Mouse (Mus musculus) thymus, adult 2 months (tissue): ENCODE measurements at regions not wholly inside any gene's neighbourhood (a gene's known extent, or its start where the extent isn't known, plus 50 kb on each side); places are given as distances from the start of the nearest gene placed in this dataset.

ENCODE experiments used
- DNase-seq: peaks from one replicate; pipeline ENCODE4 v3.0.0; 2021
- H3K27ac ChIP-seq: fragments of 200-500 bp; 2 replicates; pipeline ENCODE4 v1.5.1; 2012; ENCODE audit warnings: low read length, control low read depth; ENCODE audit not compliant: control insufficient read depth, insufficient read depth
- H3K27me3 ChIP-seq: fragments of 200-500 bp; 2 replicates; pipeline ENCODE4 v1.6.1; 2012; ENCODE audit warnings: mild to moderate bottlenecking, low read length, moderate library complexity, mixed read lengths; ENCODE audit not compliant: control insufficient read depth, insufficient read depth
- H3K36me3 ChIP-seq: fragments of 200-500 bp; 2 replicates; pipeline ENCODE4 v1.6.1; 2012; ENCODE audit warnings: mild to moderate bottlenecking, low read length, moderate library complexity; ENCODE audit not compliant: control insufficient read depth, insufficient read depth
- H3K4me1 ChIP-seq: fragments of 200-500 bp; replicated peaks from 2 replicates; pipeline ENCODE4 v1.6.1; 2012; ENCODE audit warnings: low read length; ENCODE audit not compliant: control insufficient read depth, insufficient read depth
- H3K4me3 ChIP-seq: fragments of 200-500 bp; 2 replicates; pipeline ENCODE4 v1.5.1; 2012; ENCODE audit warnings: mild to moderate bottlenecking, low read length, control low read depth, moderate library complexity; ENCODE audit not compliant: control insufficient read depth, insufficient read depth
- CTCF ChIP-seq: fragments of 200-500 bp; IDR thresholded peaks from 2 replicates; pipeline ENCODE4 v1.5.1; 2012; ENCODE audit warnings: mild to moderate bottlenecking, control low read depth, low read length, moderate library complexity, borderline replicate concordance; ENCODE audit not compliant: control insufficient read depth, poor library complexity, insufficient read depth; ENCODE audit errors: extremely low read depth
- POLR2A ChIP-seq: fragments of 200-500 bp; IDR thresholded peaks from 2 replicates; pipeline ENCODE4 v1.6.1; 2012; ENCODE audit warnings: mild to moderate bottlenecking, low read length, control low read depth, moderate library complexity; ENCODE audit not compliant: control insufficient read depth, poor library complexity, insufficient read depth; ENCODE audit errors: extremely low read depth
- WGBS: fragments of 180-500 bp; shearing (Covaris S2); methylation state at CpG from one replicate; pipeline ENCODE4 v1.1.7; 2018; 5-methylcytosine and 5-hydroxymethylcytosine counted together

DNA sequence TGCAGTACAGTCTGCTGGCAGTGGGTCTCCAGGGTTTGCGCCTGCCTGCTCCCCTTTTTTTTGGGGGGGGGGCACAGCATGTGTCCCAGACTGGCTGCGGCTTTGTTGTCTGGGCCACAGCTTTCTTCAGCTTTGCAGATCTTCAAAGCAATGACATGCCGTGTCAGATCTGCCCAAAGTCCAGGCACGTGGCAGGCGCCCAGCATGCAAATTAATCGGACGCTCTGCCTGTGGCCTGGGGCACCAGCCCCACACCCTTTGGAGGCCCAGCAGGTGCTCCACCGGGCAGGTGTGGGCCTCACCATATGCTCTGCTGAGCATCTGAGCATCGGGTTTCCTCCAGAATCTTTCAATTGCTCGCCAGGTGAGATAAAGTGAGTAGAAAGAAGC lies 72.3 kb downstream of the Gadd45g start:
- H3K4me1 ChIP-seq = no peaks in the 10 kb centered on the region
- no peak overlapping the region for H3K27ac ChIP-seq
- H3K27me3 ChIP-seq = no peaks in the 10 kb centered on the region
- 94% methylated on average over 10 of the region's 10 CpGs for WGBS
- TF ChIP-seq CTCF (no peak), POLR2A (no peak)
- no peak overlapping the region for H3K4me3 ChIP-seq
- no peak for DNase-seq
- no peaks in the 10 kb centered on the region for H3K36me3 ChIP-seq

GRCm38 (mm10) chr13:51919171-51919793 lies 72.8 kb downstream of the Gadd45g start:
- Histone ChIP-seq H3K27ac (no peak overlapping the region), H3K4me3 (no peak overlapping the region), H3K27me3 (no peaks in the 10 kb centered on the region), H3K36me3 (no peaks in the 10 kb centered on the region), H3K4me1 (no peaks in the 10 kb centered on the region)
- TF ChIP-seq CTCF (no peak), POLR2A (no peak)
- WGBS = 87% methylated on average over 14 of the region's 14 CpGs
- no peak for DNase-seq

- H3K4me1 ChIP-seq = no peaks in the 10 kb centered on the region
- DNase-seq = no peak
- 98% methylated on average over 3 of the region's 3 CpGs for WGBS
- H3K27ac ChIP-seq = no peak overlapping the region
- TF ChIP-seq POLR2A = no peak
- TF ChIP-seq CTCF = no peak
- H3K4me3 ChIP-seq = no peak overlapping the region
- no peaks in the 10 kb centered on the region for H3K36me3 ChIP-seq
- H3K27me3 ChIP-seq = no peaks in the 10 kb centered on the region
Observed at GRCm38 (mm10) chr13:51919937-51920336, 73.5 kb downstream of the Gadd45g start.

GRCm38 (mm10) chr13:51920511-51921351 lies 74.3 kb downstream of the Gadd45g start:
- TF ChIP-seq POLR2A (no peak), CTCF (no peak)
- no peak for DNase-seq
- no peaks in the 10 kb centered on the region for H3K36me3 ChIP-seq

GRCm38 (mm10) chr13:51921550-51921949 lies 75.1 kb downstream of the Gadd45g start:
- Histone ChIP-seq H3K27ac (no peak overlapping the region), H3K4me1 (no peaks in the 10 kb centered on the region), H3K4me3 (no peak overlapping the region), H3K36me3 (no peaks in the 10 kb centered on the region), H3K27me3 (no peaks in the 10 kb centered on the region)
- no peak for DNase-seq
- 92% methylated on average over 5 of the region's 5 CpGs for WGBS
- TF ChIP-seq CTCF = no peak
- no peak for TF ChIP-seq POLR2A

More at GRCm38 (mm10) chr13:51920511-51921351, 74.3 kb downstream of the Gadd45g start:
- no peak overlapping the region for H3K27ac ChIP-seq
- no peaks in the 10 kb centered on the region for H3K27me3 ChIP-seq
- H3K4me3 ChIP-seq = no peak overlapping the region
- H3K4me1 ChIP-seq = no peaks in the 10 kb centered on the region
- 81% methylated on average over 15 of the region's 15 CpGs for WGBS

DNA sequence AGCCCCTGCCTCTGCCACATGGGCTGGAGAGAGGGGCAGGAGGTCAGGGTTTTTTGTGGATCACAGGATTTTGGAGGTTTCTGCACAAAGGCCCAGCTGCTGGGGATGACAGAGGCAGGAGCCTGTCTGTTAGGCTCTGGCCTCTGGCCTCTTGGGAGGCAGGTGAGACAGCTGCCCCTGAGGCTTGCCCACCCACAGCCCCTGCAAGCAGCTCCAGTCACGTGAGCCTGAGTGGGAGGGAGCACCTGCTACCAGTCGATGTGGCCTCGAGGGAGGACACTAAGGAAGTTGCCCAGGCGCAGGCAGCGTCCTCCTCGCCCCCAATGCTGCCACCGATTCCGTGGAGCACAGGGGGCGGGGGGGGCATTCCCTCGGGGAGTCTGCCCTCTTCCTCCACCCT lies 80.3 kb downstream of the Gadd45g start:
- no peaks in the 10 kb centered on the region for H3K27me3 ChIP-seq
- no peaks in the 10 kb centered on the region for H3K36me3 ChIP-seq
- TF ChIP-seq CTCF (no peak), POLR2A (no peak)
- H3K4me1 ChIP-seq = 0 out of 2 replicates have a peak, but pooled peaks cover 3% of the 10 kb centered on the region
- no peak overlapping the region for H3K27ac ChIP-seq
- no peak for DNase-seq
- no peak overlapping the region for H3K4me3 ChIP-seq
- WGBS = 34% methylated on average over 9 of the region's 10 CpGs
